Mouse (Mus musculus): ENCODE measurements around the gene Tbx4. TPM values are rescaled to one million over a fixed set of nuclear protein-coding genes. Genes with fewer than 3 reads are reported as not detected.
A peak's percentile ranks its signal among the peaks of the same experiment; 100 is the strongest.

Tbx4 gene
- total RNA-seq, 2 experiments from 2014 or later: 0.13 to 0.22 TPM

GRCm38 (mm10) chr11:85894136-85894530 is 7.9 kb downstream of the Tbx4 start:
- Histone ChIP-seq H3K27ac (no peak overlapping the region), H3K4me3 (no peak overlapping the region)
- TF ChIP-seq CTCF (conservative IDR thresholded peaks at IDR 0.05): no peak
- DNase-seq (ENCODE audit: low spot score in 2 of 2): no peak

GRCm38 (mm10) chr11:85894731-85895545 is 8.7 kb downstream of the Tbx4 start:
- TF ChIP-seq CTCF (conservative IDR thresholded peaks at IDR 0.05): no peak
- Histone ChIP-seq H3K4me3 (peak overlapping the region; percentile 11), H3K27ac (no peak overlapping the region)
- DNase-seq (ENCODE audit: low spot score in 2 of 2): no peak

- no peak overlapping the region for H3K27ac ChIP-seq
Measured at GRCm38 (mm10) chr11:85896335-85896985, 10.2 kb downstream of the Tbx4 start.

GRCm38 (mm10) chr11:85900291-85900690 is 14.1 kb downstream of the Tbx4 start:
- DNase-seq (ENCODE audit: low spot score in 2 of 2): no peak
- TF ChIP-seq CTCF (conservative IDR thresholded peaks at IDR 0.05): no peak
- Histone ChIP-seq H3K27ac (no peak overlapping the region), H3K4me3 (no peak overlapping the region)

More at GRCm38 (mm10) chr11:85896335-85896985, 10.2 kb downstream of the Tbx4 start:
- no peak overlapping the region for H3K4me3 ChIP-seq
- no peak for TF ChIP-seq CTCF (conservative IDR thresholded peaks at IDR 0.05)
- DNase-seq (ENCODE audit: low spot score in 2 of 2): no peak

GRCm38 (mm10) chr11:85909514-85909913 is 23.3 kb downstream of the Tbx4 start:
- Histone ChIP-seq H3K27ac (no peak overlapping the region), H3K4me3 (no peak overlapping the region)
- no peak for DNase-seq (ENCODE audit: low spot score in 2 of 2)
- TF ChIP-seq CTCF (conservative IDR thresholded peaks at IDR 0.05): no peak

GRCm38 (mm10) chr11:85910133-85910532 is 23.9 kb downstream of the Tbx4 start:
- no peak for TF ChIP-seq CTCF (conservative IDR thresholded peaks at IDR 0.05)
- no peak overlapping the region for H3K27ac ChIP-seq
- no peak for DNase-seq (ENCODE audit: low spot score in 2 of 2)
- H3K4me3 ChIP-seq: no peak overlapping the region

GRCm38 (mm10) chr11:85913506-85913905 is 27.3 kb downstream of the Tbx4 start:
- Histone ChIP-seq H3K27ac (no peak overlapping the region), H3K4me3 (no peak overlapping the region)
- TF ChIP-seq CTCF (conservative IDR thresholded peaks at IDR 0.05): no peak
- no peak for DNase-seq (ENCODE audit: low spot score in 2 of 2)

GRCm38 (mm10) chr11:85917091-85917992 is 31.1 kb downstream of the Tbx4 start:
- peak in 1 of 2 experiments; percentile 8 for DNase-seq (ENCODE audit: low spot score in 2 of 2)
- no peak overlapping the region for H3K4me3 ChIP-seq
- no peak for TF ChIP-seq CTCF (conservative IDR thresholded peaks at IDR 0.05)
- H3K27ac ChIP-seq: peak overlapping the region; percentile 59

GRCm38 (mm10) chr11:85917993-85918325 is 31.7 kb downstream of the Tbx4 start:
- no peak for DNase-seq (ENCODE audit: low spot score in 2 of 2)
- H3K4me3 ChIP-seq: no peak overlapping the region
- TF ChIP-seq CTCF (conservative IDR thresholded peaks at IDR 0.05): no peak
- H3K27ac ChIP-seq: no peak overlapping the region

- Histone ChIP-seq H3K27ac (no peak overlapping the region), H3K4me3 (no peak overlapping the region)
- no peak for DNase-seq (ENCODE audit: low spot score in 2 of 2)
- no peak for TF ChIP-seq CTCF (conservative IDR thresholded peaks at IDR 0.05)
Measured at GRCm38 (mm10) chr11:85918388-85918940, 32.2 kb downstream of the Tbx4 start.

- no peak overlapping the region for H3K27ac ChIP-seq
- H3K4me3 ChIP-seq: peak overlapping the region; percentile 39
- DNase-seq (ENCODE audit: low spot score in 2 of 2): no peak
Measured at GRCm38 (mm10) chr11:85925294-85925743, 39.1 kb downstream of the Tbx4 start.

GRCm38 (mm10) chr11:85926287-85926764 is 40.1 kb downstream of the Tbx4 start:
- no peak for DNase-seq (ENCODE audit: low spot score in 2 of 2)
- H3K27ac ChIP-seq: no peak overlapping the region
- H3K4me3 ChIP-seq: peak overlapping the region; percentile 17; the same call in 1 of the 2 replicates
- no peak for TF ChIP-seq CTCF (conservative IDR thresholded peaks at IDR 0.05)

More at GRCm38 (mm10) chr11:85925294-85925743, 39.1 kb downstream of the Tbx4 start:
- TF ChIP-seq CTCF (conservative IDR thresholded peaks at IDR 0.05): no peak
